Mouse (Mus musculus) megakaryocyte, embryonic 14.5 days (primary cell): Measurements from ENCODE around the gene Ptbp1.

ENCODE experiments used
- FLI1 ChIP-seq: IDR thresholded peaks from 2 replicates; pipeline ENCODE4 v1.6.1; 2012; ENCODE audit warnings: low read length, inconsistent platforms, mixed read lengths
- GATA1 ChIP-seq: IDR thresholded peaks from 3 replicates; pipeline ENCODE4 v1.6.1; 2012; ENCODE audit warnings: mixed read lengths, low read length, inconsistent platforms, borderline replicate concordance

DNA sequence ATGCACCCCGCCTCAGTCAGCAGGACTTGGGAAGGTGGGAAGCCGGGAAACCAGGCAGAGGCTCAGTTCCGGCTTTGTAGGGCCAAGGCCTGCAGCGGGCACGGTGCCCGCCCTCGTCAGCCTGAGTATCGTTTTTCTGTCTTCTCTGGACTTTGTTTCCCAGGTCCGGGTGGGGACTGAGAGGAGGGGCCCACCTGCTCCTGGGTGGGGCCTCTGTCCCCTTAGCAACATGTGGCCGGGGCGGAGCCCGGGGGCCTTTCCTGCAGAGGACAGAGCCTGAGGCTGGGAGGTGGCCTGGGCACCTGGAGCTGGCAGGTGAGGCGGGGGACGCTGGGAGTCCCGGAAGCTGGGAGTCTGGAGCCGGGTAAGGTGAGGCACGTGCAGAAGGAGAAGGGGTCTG lies 31.9 kb upstream of the Ptbp1 start:
- TF ChIP-seq GATA1 (no peak), FLI1 (no peak)
